Mouse (Mus musculus): ENCODE data around the gene Mat2b. TPM values are rescaled to one million over a fixed set of nuclear protein-coding genes. Genes with fewer than 3 reads are reported as not detected.

The Mat2b gene
- polyA plus RNA-seq (2012; fragmentation: generic; extraction: Trizol) = 30.4 TPM
- long read RNA-seq, experiment 1, transcript Mat2b-202 (7 exons, 2,053 nt) = minor isoform, 15 of 76 reads
- long read RNA-seq, experiment 1, transcript Mat2b-201 (7 exons, 1,949 nt) = major isoform, 51 of 76 reads
- long read RNA-seq, experiment 1, partial matches to known transcripts = 4 of 76 reads
- long read RNA-seq, experiment 1, other reads (novel, unspliced or antisense) = 6 of 76 reads
- long read RNA-seq, experiment 2, transcript Mat2b-201 (7 exons, 1,949 nt) = major isoform, 112 of 171 reads
- long read RNA-seq, experiment 2, transcript Mat2b-202 (7 exons, 2,053 nt) = minor isoform, 34 of 171 reads
- long read RNA-seq, experiment 2, partial matches to known transcripts = 3 of 171 reads
- long read RNA-seq, experiment 2, other reads (novel, unspliced or antisense) = 22 of 171 reads

DNA sequence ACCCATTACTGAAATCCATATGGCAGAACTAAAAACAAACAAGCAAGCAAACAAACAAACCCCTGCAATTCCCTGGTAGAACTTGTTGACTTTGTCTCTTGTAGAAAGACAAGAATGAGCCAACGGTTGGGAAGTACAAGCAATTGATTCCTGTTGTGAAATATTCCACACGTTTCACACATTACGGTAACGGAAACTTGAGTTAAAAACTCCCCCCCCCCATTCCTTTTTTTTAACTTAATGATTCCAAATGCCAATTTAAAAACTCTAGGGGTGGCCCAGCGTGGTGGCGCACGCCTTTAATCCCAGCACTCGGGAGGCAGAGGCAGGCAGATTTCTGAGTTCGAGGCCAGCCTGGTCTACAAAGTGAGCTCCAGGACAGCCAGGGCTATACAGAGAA is at the start of gene Mat2b:
Mat2b (minus strand) TSS at position 101 of the 400 bp plus-strand sequence.
- peaks cover 19% of the 10 kb centered on the region for H3K79me3 ChIP-seq (ENCODE audit: low read depth)
- H3K27me3 ChIP-seq (ENCODE audit: control insufficient read depth, insufficient read depth, insufficient read length) = no peaks in the 10 kb centered on the region
- peak within 1 kb of the TSS; percentile 37 for H3K4me3 ChIP-seq (ENCODE audit: insufficient read depth, poor library complexity, severe bottlenecking)
- H3ac ChIP-seq (ENCODE audit: control insufficient read depth, insufficient read length, low read depth) = peak within 1 kb of the TSS; percentile 63
- H3K36me3 ChIP-seq (ENCODE audit: control insufficient read depth, insufficient read depth) = no peaks in the 10 kb centered on the region
- TF ChIP-seq CTCF (IDR thresholded peaks at IDR 0.05; ENCODE audit: control insufficient read depth, insufficient read depth, insufficient read length) = no peak
- no peak for TF ChIP-seq MYOG (IDR thresholded peaks at IDR 0.05; ENCODE audit: control insufficient read depth, extremely low read depth, insufficient read length)
- no peak for TF ChIP-seq FOSL1 (IDR thresholded peaks at IDR 0.05; ENCODE audit: insufficient read depth, low read length, poor library complexity, severe bottlenecking)
- no peak for TF ChIP-seq USF1 (IDR thresholded peaks at IDR 0.05; ENCODE audit: low read depth)
- no peak for TF ChIP-seq MAX (IDR thresholded peaks at IDR 0.05)
- TF ChIP-seq MYOD1 (IDR thresholded peaks at IDR 0.05; ENCODE audit: control insufficient read depth, insufficient read length, low read depth) = no peak
- no peak for TF ChIP-seq CEBPB (IDR thresholded peaks at IDR 0.05; ENCODE audit: low read depth)
- peaks cover 31% of the 10 kb centered on the region for H3K79me2 ChIP-seq (ENCODE audit: control insufficient read depth, insufficient read depth)

DNA sequence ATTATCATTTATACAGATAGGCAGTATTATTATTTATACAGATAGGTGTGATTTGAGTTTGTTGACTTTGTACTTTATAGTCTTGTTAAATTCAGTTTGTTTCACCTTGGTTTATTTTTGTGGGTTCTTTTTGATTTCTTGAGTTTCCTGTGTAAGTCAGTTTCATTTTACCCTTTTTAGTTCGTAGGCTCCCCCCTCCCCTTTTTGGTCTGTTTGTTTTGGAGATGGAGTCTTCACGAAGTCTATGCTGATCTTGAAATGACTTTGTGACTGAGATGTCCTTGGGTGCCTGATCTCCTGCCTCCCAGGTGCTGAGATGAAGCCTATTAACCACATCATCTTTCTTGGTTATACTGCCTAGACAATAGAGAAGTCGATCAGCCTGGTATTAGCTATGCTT is 49.3 kb upstream of the Mat2b start:
- H3ac ChIP-seq (ENCODE audit: control insufficient read depth, insufficient read length, low read depth) = no peak overlapping the region
- no peaks in the 10 kb centered on the region for H3K79me3 ChIP-seq (ENCODE audit: low read depth)
- peaks cover 65% of the 10 kb centered on the region for H3K36me3 ChIP-seq (ENCODE audit: control insufficient read depth, insufficient read depth)
- no peaks in the 10 kb centered on the region for H3K27me3 ChIP-seq (ENCODE audit: control insufficient read depth, insufficient read depth, insufficient read length)
- H3K4me3 ChIP-seq (ENCODE audit: insufficient read depth, poor library complexity, severe bottlenecking) = no peak overlapping the region
- no peak for TF ChIP-seq MAX (IDR thresholded peaks at IDR 0.05)
- TF ChIP-seq CEBPB (IDR thresholded peaks at IDR 0.05; ENCODE audit: low read depth) = no peak
- no peak for TF ChIP-seq FOSL1 (IDR thresholded peaks at IDR 0.05; ENCODE audit: insufficient read depth, low read length, poor library complexity, severe bottlenecking)
- no peak for TF ChIP-seq MYOD1 (IDR thresholded peaks at IDR 0.05; ENCODE audit: control insufficient read depth, insufficient read length, low read depth)
- TF ChIP-seq CTCF (IDR thresholded peaks at IDR 0.05; ENCODE audit: control insufficient read depth, insufficient read depth, insufficient read length) = no peak
- TF ChIP-seq USF1 (IDR thresholded peaks at IDR 0.05; ENCODE audit: low read depth) = no peak
- TF ChIP-seq MYOG (IDR thresholded peaks at IDR 0.05; ENCODE audit: control insufficient read depth, extremely low read depth, insufficient read length) = no peak
- peaks cover under 1% of the 10 kb centered on the region for H3K79me2 ChIP-seq (ENCODE audit: control insufficient read depth, insufficient read depth)

DNA sequence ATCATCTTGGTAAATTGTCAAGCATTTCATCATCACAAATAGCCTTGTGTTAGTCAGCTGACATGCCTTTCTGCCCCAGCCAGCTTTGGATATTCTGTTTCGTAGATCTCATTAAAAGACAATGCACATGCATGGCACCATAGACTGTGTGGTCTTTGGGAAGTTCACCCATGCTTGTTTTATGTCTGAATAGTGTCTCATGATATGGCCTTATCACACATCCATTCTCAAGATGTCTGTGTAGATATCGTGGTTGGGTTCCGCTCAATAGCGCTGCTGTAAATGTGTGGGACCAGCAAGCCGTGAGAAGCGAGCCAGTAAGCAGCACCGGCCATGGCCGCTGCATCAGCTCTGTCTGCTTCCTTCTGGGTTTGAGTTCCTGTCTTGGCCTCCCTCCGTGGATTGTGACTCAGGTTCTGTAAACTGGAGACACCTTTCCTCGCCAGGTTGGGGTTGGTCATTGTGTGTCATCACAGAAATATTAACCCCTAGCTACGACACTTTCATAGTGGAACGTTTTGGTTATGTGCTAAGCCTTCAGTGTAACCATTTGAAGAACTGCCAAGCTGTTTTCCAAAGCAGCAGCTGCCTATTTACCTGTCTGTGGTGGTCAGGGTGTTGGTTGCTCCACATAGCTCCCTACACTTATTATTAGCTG is 46.7 kb upstream of the Mat2b start:
- H3K79me3 ChIP-seq (ENCODE audit: low read depth) = peaks cover 9% of the 10 kb centered on the region
- no peak overlapping the region for H3ac ChIP-seq (ENCODE audit: control insufficient read depth, insufficient read length, low read depth)
- H3K79me2 ChIP-seq (ENCODE audit: control insufficient read depth, insufficient read depth) = peaks cover 19% of the 10 kb centered on the region
- H3K27me3 ChIP-seq (ENCODE audit: control insufficient read depth, insufficient read depth, insufficient read length) = no peaks in the 10 kb centered on the region
- no peak overlapping the region for H3K4me3 ChIP-seq (ENCODE audit: insufficient read depth, poor library complexity, severe bottlenecking)
- H3K36me3 ChIP-seq (ENCODE audit: control insufficient read depth, insufficient read depth) = peaks cover 71% of the 10 kb centered on the region
- TF ChIP-seq CTCF (IDR thresholded peaks at IDR 0.05; ENCODE audit: control insufficient read depth, insufficient read depth, insufficient read length) (no peak), FOSL1 (IDR thresholded peaks at IDR 0.05; ENCODE audit: insufficient read depth, low read length, poor library complexity, severe bottlenecking) (no peak), CEBPB (IDR thresholded peaks at IDR 0.05; ENCODE audit: low read depth) (no peak), MYOD1 (IDR thresholded peaks at IDR 0.05; ENCODE audit: control insufficient read depth, insufficient read length, low read depth) (no peak), USF1 (IDR thresholded peaks at IDR 0.05; ENCODE audit: low read depth) (no peak), MYOG (IDR thresholded peaks at IDR 0.05; ENCODE audit: control insufficient read depth, extremely low read depth, insufficient read length) (no peak), MAX (IDR thresholded peaks at IDR 0.05) (no peak)

DNA sequence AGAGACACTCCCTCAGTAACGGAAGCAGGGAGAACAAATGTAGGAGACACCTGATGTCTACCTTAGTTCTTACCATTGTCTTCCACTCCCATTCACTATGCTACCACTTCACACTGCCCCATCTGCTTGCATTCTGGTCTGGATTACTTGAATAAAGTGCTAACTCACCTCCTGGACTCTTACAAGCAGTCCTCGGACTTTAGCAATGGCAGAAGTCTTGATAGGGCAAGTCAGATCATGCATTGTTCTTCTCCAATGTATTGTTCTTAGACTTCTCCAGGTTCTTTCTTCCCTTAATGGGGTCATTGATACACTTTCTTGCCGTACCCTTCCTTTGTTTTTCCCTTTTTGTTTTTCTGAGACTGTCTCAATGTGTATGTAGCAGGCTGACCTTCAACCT is 42.4 kb upstream of the Mat2b start:
- Histone ChIP-seq H3ac (ENCODE audit: control insufficient read depth, insufficient read length, low read depth) (no peak overlapping the region), H3K79me2 (ENCODE audit: control insufficient read depth, insufficient read depth) (peaks cover 60% of the 10 kb centered on the region), H3K79me3 (ENCODE audit: low read depth) (peaks cover 44% of the 10 kb centered on the region), H3K4me3 (ENCODE audit: insufficient read depth, poor library complexity, severe bottlenecking) (no peak overlapping the region), H3K27me3 (ENCODE audit: control insufficient read depth, insufficient read depth, insufficient read length) (no peaks in the 10 kb centered on the region), H3K36me3 (ENCODE audit: control insufficient read depth, insufficient read depth) (peaks cover 65% of the 10 kb centered on the region)
- TF ChIP-seq CTCF (IDR thresholded peaks at IDR 0.05; ENCODE audit: control insufficient read depth, insufficient read depth, insufficient read length) (no peak), MYOG (IDR thresholded peaks at IDR 0.05; ENCODE audit: control insufficient read depth, extremely low read depth, insufficient read length) (no peak), MAX (IDR thresholded peaks at IDR 0.05) (no peak), FOSL1 (IDR thresholded peaks at IDR 0.05; ENCODE audit: insufficient read depth, low read length, poor library complexity, severe bottlenecking) (no peak), CEBPB (IDR thresholded peaks at IDR 0.05; ENCODE audit: low read depth) (no peak), MYOD1 (IDR thresholded peaks at IDR 0.05; ENCODE audit: control insufficient read depth, insufficient read length, low read depth) (no peak), USF1 (IDR thresholded peaks at IDR 0.05; ENCODE audit: low read depth) (no peak)

DNA sequence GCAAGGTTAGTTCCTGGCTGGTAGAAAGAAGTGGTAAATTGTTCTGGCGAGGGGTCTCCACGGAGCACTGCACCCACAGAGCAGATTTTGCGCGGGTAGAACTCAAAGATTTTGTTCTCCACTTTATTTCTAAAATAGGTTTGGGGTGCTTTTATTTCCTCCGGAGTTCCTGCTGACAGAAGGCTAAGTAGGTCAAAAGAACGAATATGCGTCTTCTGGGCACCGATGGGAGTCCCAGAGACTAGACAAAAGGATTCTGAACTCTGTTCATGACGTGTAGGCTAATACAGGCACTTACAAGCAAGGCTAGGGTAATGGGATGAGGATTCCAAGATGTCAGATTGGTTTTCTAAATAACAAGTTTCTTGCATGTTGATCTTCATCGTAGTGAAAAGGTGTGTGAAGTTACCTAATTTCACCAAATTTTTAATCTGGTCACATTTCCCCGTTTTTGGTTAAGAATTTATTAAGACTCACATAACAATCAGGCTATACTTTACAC is 39.3 kb upstream of the Mat2b start:
- Histone ChIP-seq H3K4me3 (ENCODE audit: insufficient read depth, poor library complexity, severe bottlenecking) (peak overlapping the region; percentile 96), H3K27me3 (ENCODE audit: control insufficient read depth, insufficient read depth, insufficient read length) (no peaks in the 10 kb centered on the region), H3ac (ENCODE audit: control insufficient read depth, insufficient read length, low read depth) (peak overlapping the region; percentile 68), H3K79me3 (ENCODE audit: low read depth) (peaks cover 69% of the 10 kb centered on the region), H3K79me2 (ENCODE audit: control insufficient read depth, insufficient read depth) (peaks cover 90% of the 10 kb centered on the region), H3K36me3 (ENCODE audit: control insufficient read depth, insufficient read depth) (peaks cover 48% of the 10 kb centered on the region)
- no peak for TF ChIP-seq MAX (IDR thresholded peaks at IDR 0.05)
- no peak for TF ChIP-seq MYOD1 (IDR thresholded peaks at IDR 0.05; ENCODE audit: control insufficient read depth, insufficient read length, low read depth)
- no peak for TF ChIP-seq MYOG (IDR thresholded peaks at IDR 0.05; ENCODE audit: control insufficient read depth, extremely low read depth, insufficient read length)
- no peak for TF ChIP-seq CTCF (IDR thresholded peaks at IDR 0.05; ENCODE audit: control insufficient read depth, insufficient read depth, insufficient read length)

Measured in C2C12 (cell line).